Mouse (Mus musculus): ENCODE measurements around the gene Smg7. TPM values are rescaled to one million over a fixed set of nuclear protein-coding genes. Genes with fewer than 3 reads are reported as not detected.
"Not testable (repeated sequence)": the region's sequence is repeated elsewhere in the genome, so short reads cannot be mapped to it uniquely, and the experiment has no call there.

Gene Smg7
- polyA plus RNA-seq, 1 experiment from 2014 or later: 6.6 TPM

DNA sequence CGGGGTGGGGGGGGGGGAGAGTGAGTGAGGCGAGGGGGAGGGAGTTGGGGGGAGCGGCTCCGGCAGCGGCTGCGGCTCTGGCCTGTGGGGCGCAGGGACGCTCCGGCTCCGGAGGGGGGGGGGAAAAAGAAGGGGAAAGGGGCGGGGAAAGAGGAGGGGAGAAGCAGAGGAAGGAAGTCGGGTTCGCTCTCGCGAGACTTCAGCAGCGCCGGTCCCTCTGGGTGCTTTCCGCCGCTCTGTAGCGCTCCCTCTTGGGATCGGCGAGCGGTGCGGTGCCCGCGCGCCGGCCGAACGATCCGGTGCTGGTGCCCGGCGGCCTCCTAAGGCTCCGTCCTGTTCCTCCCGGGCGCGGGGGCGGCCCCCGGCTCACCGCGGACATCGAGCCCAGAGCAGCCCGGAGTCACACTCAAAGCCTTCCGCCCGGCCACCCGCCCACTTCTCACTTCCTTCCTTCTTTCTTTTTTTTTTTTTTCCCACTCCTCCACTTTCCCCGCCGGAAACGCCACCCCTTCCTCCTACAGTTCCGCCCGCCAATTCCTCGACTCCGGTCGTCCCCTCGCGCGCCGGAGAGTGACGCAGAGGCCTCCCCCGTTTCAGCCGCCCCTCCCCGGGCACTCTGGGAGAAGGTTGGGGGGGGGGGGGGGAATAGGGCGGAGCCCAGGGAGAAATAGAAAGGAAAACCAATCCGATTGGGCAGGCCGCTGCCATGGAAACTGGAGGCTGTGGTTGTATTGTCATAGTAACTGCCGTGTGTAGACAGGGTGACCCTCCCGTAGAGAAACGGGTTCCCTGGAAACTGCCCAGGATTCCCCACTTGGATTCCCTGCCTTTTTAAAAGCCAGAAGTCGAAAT, 445 bp upstream of the Smg7 start:
- Histone ChIP-seq H3K36me3 (replicated peaks; ENCODE audit: insufficient read depth, low read length) (0 out of 2 replicates have a peak, but pooled peaks cover 2% of the 10 kb centered on the region), H3K4me3 (ENCODE audit: low read depth, low read length) (peak overlapping the region; percentile 99), H3K4me2 (ENCODE audit: low read depth, low read length) (peak overlapping the region; percentile 98), H3K27ac (ENCODE audit: low read depth) (peak overlapping the region; percentile 99), H3K4me1 (ENCODE audit: insufficient read depth) (peaks cover 20% of the 10 kb centered on the region), H3K27me3 (ENCODE audit: insufficient read depth, low read length) (no peaks in the 10 kb centered on the region), H3K9ac (replicated peaks) (peak overlapping the region; percentile 97), H3K9me3 (ENCODE audit: low read length) (no peaks in the 10 kb centered on the region)
- DNase-seq: peak; percentile 95
- ATAC-seq: peak; percentile 84
- 2% methylated on average over 35 of the region's 69 CpGs for WGBS (ENCODE audit: insufficient replicate concordance)
- TF ChIP-seq CTCF (IDR thresholded peaks at IDR 0.05; ENCODE audit: low read depth): peak; percentile 33; the same call in 1 of the 2 replicates
- no peak; the same call in 1 of the 2 replicates for TF ChIP-seq EP300 (IDR thresholded peaks at IDR 0.05; ENCODE audit: low read depth)

DNA sequence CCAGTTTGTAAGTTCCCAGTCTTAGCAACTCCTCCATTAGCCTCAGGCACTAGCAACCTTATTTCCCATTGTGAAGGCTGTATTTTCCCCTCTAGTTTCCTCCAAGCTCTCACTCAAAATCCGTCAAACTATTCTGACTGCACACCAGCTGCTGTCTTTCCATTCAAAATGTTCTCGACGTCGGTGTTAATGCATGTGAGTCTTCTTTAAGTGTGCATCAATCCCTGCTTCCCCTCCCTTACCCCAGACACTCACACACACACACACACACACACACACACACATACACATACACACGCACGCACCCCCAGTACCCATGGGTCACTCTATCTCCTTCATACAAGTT, 1.1 kb downstream of the Smg7 start:
- TF ChIP-seq EP300 (IDR thresholded peaks at IDR 0.05; ENCODE audit: low read depth) (no peak), CTCF (IDR thresholded peaks at IDR 0.05; ENCODE audit: low read depth) (no peak)
- H3K9ac ChIP-seq (replicated peaks): peak overlapping the region; percentile 97
- H3K4me1 ChIP-seq (ENCODE audit: insufficient read depth): peaks cover 20% of the 10 kb centered on the region
- H3K27ac ChIP-seq (ENCODE audit: low read depth): peak overlapping the region; percentile 99; the same call in 1 of the 2 replicates
- H3K36me3 ChIP-seq (replicated peaks; ENCODE audit: insufficient read depth, low read length): 0 out of 2 replicates have a peak, but pooled peaks cover 7% of the 10 kb centered on the region
- DNase-seq (no peak), ATAC-seq (no peak)
- 4% methylated on average over 6 of the region's 6 CpGs for WGBS (ENCODE audit: insufficient replicate concordance)
- no peaks in the 10 kb centered on the region for H3K27me3 ChIP-seq (ENCODE audit: insufficient read depth, low read length)
- H3K9me3 ChIP-seq (ENCODE audit: low read length): no peaks in the 10 kb centered on the region
- peak overlapping the region; percentile 99 for H3K4me3 ChIP-seq (ENCODE audit: low read depth, low read length)
- H3K4me2 ChIP-seq (ENCODE audit: low read depth, low read length): peak overlapping the region; percentile 97

DNA sequence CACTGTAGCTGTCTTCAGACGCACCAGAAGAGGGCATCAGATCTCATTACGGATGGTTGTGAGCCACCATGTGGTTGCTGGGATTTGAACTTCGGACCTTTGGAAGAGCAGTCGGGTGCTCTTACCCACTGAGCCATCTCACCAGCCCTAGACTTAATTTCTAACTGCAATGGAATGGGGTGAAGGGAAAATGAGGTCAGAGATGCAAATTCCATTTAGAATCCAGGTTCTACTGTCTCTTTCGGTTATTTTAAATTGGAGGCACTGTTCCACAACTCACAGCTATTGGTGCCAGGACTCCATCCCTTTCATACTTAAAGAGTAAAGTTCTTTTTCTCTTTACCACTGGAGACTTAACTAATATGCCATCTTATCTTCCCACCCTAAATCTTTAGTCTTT, 14.4 kb downstream of the Smg7 start:
- H3K4me1 ChIP-seq (ENCODE audit: insufficient read depth); H3K27me3 ChIP-seq (ENCODE audit: insufficient read depth, low read length); H3K9me3 ChIP-seq (ENCODE audit: low read length); H3K27ac ChIP-seq (ENCODE audit: low read depth); H3K4me2 ChIP-seq (ENCODE audit: low read depth, low read length); ATAC-seq; H3K4me3 ChIP-seq (ENCODE audit: low read depth, low read length); DNase-seq; H3K9ac ChIP-seq (replicated peaks); H3K36me3 ChIP-seq (replicated peaks; ENCODE audit: insufficient read depth, low read length): not testable (repeated sequence)
- WGBS (ENCODE audit: insufficient replicate concordance): 77% methylated on average over 3 of the region's 5 CpGs

DNA sequence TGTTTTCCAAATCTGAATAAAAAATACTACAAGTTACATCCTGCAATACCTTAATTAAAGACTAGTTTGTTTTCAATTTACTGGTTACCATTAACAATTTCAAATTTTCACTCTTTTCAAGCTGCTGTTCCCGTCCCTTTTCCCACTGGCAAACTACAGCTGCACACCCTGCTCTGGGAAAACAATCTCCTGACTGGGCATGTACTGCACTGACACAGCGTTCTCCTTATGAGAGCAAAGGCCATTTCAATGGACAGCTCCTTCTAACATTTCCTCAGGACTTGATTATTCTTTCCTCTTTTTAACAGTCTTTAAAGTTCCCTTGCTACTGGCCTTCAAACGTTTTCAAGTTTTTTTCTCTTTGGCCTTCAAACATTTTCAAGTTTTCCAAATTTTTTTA, 31.4 kb downstream of the Smg7 start:
- no peak overlapping the region for H3K4me2 ChIP-seq (ENCODE audit: low read depth, low read length)
- H3K4me1 ChIP-seq (ENCODE audit: insufficient read depth): peaks cover 4% of the 10 kb centered on the region
- DNase-seq: no peak
- no peaks in the 10 kb centered on the region for H3K9me3 ChIP-seq (ENCODE audit: low read length)
- no peak overlapping the region for H3K4me3 ChIP-seq (ENCODE audit: low read depth, low read length)
- H3K27me3 ChIP-seq (ENCODE audit: insufficient read depth, low read length): no peaks in the 10 kb centered on the region
- 58% methylated on average over 3 of the region's 3 CpGs for WGBS (ENCODE audit: insufficient replicate concordance)
- no peak for TF ChIP-seq CTCF (IDR thresholded peaks at IDR 0.05; ENCODE audit: low read depth)
- no peak for TF ChIP-seq EP300 (IDR thresholded peaks at IDR 0.05; ENCODE audit: low read depth)
- H3K9ac ChIP-seq (replicated peaks): no peak overlapping the region
- ATAC-seq: no peak
- peaks cover 29% of the 10 kb centered on the region for H3K36me3 ChIP-seq (replicated peaks; ENCODE audit: insufficient read depth, low read length)
- no peak overlapping the region for H3K27ac ChIP-seq (ENCODE audit: low read depth)

DNA sequence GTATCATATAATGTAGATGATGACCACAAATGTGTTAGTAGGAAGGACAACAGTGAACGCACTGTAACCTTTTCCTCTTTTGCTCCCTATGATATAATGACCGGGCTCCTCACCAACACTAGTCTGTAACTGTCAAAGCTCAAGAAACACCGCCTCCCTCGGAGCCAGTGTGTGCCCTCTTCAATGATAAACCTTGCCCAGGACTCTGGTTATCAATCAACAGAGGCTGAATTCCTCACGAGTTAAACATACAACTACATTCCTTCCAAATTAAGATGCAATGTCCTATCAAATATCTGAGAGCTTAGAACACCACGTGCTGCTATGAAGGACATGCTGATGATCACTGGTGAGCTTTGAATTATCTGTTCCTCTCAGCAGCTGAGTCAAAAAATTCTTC, 32.5 kb downstream of the Smg7 start:
- H3K9me3 ChIP-seq (ENCODE audit: low read length): no peaks in the 10 kb centered on the region
- no peak overlapping the region for H3K4me3 ChIP-seq (ENCODE audit: low read depth, low read length)
- DNase-seq (no peak), ATAC-seq (no peak)
- H3K9ac ChIP-seq (replicated peaks): no peak overlapping the region
- TF ChIP-seq EP300 (IDR thresholded peaks at IDR 0.05; ENCODE audit: low read depth): no peak
- TF ChIP-seq CTCF (IDR thresholded peaks at IDR 0.05; ENCODE audit: low read depth): no peak
- no peak overlapping the region for H3K4me2 ChIP-seq (ENCODE audit: low read depth, low read length)
- H3K27ac ChIP-seq (ENCODE audit: low read depth): no peak overlapping the region
- WGBS (ENCODE audit: insufficient replicate concordance): 77% methylated on average over 6 of the region's 6 CpGs
- peaks cover 40% of the 10 kb centered on the region for H3K36me3 ChIP-seq (replicated peaks; ENCODE audit: insufficient read depth, low read length)
- peaks cover 4% of the 10 kb centered on the region for H3K4me1 ChIP-seq (ENCODE audit: insufficient read depth)
- no peaks in the 10 kb centered on the region for H3K27me3 ChIP-seq (ENCODE audit: insufficient read depth, low read length)

DNA sequence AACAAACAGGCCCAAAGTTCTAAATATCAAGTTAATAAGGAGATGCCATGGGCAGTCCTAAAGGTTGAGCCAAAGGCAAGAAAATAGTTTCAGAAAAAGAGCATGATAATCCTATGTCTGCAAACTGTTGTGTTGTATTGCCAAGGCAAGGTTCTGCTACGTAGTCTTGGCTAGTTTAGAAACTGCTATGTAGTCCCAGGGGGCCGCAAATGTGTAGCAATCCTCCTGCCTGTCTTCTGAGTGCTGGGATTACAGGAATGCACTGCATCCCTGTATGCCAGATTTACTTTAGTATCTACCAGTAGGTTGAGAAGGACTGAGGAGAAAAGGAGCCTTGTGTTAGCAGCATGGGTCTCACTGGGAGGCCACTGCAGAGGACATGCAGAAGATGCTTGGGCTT, 55.6 kb downstream of the Smg7 start:
- Histone ChIP-seq H3K9ac (replicated peaks) (no peak overlapping the region), H3K27ac (ENCODE audit: low read depth) (no peak overlapping the region), H3K4me2 (ENCODE audit: low read depth, low read length) (no peak overlapping the region), H3K9me3 (ENCODE audit: low read length) (no peaks in the 10 kb centered on the region), H3K4me1 (ENCODE audit: insufficient read depth) (no peaks in the 10 kb centered on the region), H3K4me3 (ENCODE audit: low read depth, low read length) (no peak overlapping the region), H3K27me3 (ENCODE audit: insufficient read depth, low read length) (no peaks in the 10 kb centered on the region), H3K36me3 (replicated peaks; ENCODE audit: insufficient read depth, low read length) (peaks cover 76% of the 10 kb centered on the region)
- no peak for DNase-seq
- 90% methylated on average over 2 of the region's 2 CpGs for WGBS (ENCODE audit: insufficient replicate concordance)
- ATAC-seq: no peak
- TF ChIP-seq CTCF (IDR thresholded peaks at IDR 0.05; ENCODE audit: low read depth): no peak
- TF ChIP-seq EP300 (IDR thresholded peaks at IDR 0.05; ENCODE audit: low read depth): no peak
